Mouse (Mus musculus) telencephalon, adult 2 months (tissue): ENCODE data around the gene Gm2431.

Experiments
- DNase-seq: peaks from one replicate; pipeline ENCODE4 v3.0.0-alpha.2; 2011; ENCODE audit warnings: low read depth, low spot score

The Gm2431 gene

GRCm38 (mm10) chr7:142211559-142211958 is 46.6 kb downstream of the Gm2431 start, which contains the start of gene Gm7579:
Gene Gm7579, plus strand, starts transcription at chr7:142211859.
- DNase-seq = no peak
